In genomic region chr11:29885160-29885559, GRCm38 (mm10) we compare ENCODE assay signal across 8 mouse cellular contexts. TPM values are rescaled to one million over a fixed set of nuclear protein-coding genes. Genes with fewer than 3 reads are reported as not detected.
DNase-seq lines count a peak whose midpoint lies in the region; ATAC-seq and TF ChIP-seq lines count a peak whose summit lies in the region.

No protein-coding gene starts in this region.

- no peak overlapping the region for H3K9ac ChIP-seq in intestine, embryonic 16.5 days (ENCODE audit: low read depth, low read length)

- no peak overlapping the region for H3K4me3 ChIP-seq in intestine, embryonic 16.5 days (ENCODE audit: low read length)
- H3K4me3 ChIP-seq in midbrain, embryonic 10.5 days, result no peak overlapping the region
- H3K4me3 ChIP-seq in spleen, adult 2 months (ENCODE audit: extremely low read depth, insufficient read depth, insufficient read length), result no peak overlapping the region

- TF ChIP-seq POLR2A in spleen, adult 2 months (IDR thresholded peaks at IDR 0.05; ENCODE audit: low read depth, low read length), result no peak

- peak; percentile 53 for ATAC-seq in intestine, embryonic 16.5 days

- 3% methylated on average over 1 of the region's 1 CpGs for WGBS in intestine, embryonic 16.5 days
- WGBS in midbrain, embryonic 10.5 days, result 12% methylated on average over 1 of the region's 1 CpGs
- WGBS in spleen, adult 2 months, result 2% methylated on average over 1 of the region's 1 CpGs

- H3K9me3 ChIP-seq in intestine, embryonic 16.5 days (ENCODE audit: control insufficient read depth, low read length), result no peaks in the 10 kb centered on the region
- no peaks in the 10 kb centered on the region for H3K9me3 ChIP-seq in midbrain, embryonic 10.5 days (replicated peaks)

- no peak overlapping the region for H3K27ac ChIP-seq in intestine, embryonic 16.5 days (ENCODE audit: low read length)
- no peak overlapping the region for H3K27ac ChIP-seq in midbrain, embryonic 10.5 days (replicated peaks)
- H3K27ac ChIP-seq in spleen, adult 2 months (ENCODE audit: insufficient read depth, low read length), result no peak overlapping the region

- H3K4me1 ChIP-seq in intestine, embryonic 16.5 days (ENCODE audit: control insufficient read depth, insufficient read depth, low read length), result no peaks in the 10 kb centered on the region
- H3K4me1 ChIP-seq in midbrain, embryonic 10.5 days, result peaks cover 6% of the 10 kb centered on the region; the same call in 1 of the 2 replicates
- no peaks in the 10 kb centered on the region for H3K4me1 ChIP-seq in spleen, adult 2 months (ENCODE audit: control insufficient read depth, insufficient read depth, insufficient read length)

- peak; percentile 19 for DNase-seq in ovary, postnatal 36 days (ENCODE audit: low spot score)
- no peak for DNase-seq in ovary, postnatal 10 days (ENCODE audit: low spot score)
- peak; percentile 70 for DNase-seq in cerebellum, adult 9-10 months
- DNase-seq in frontal cortex, adult 2 months (ENCODE audit: extremely low spot score in 1 of 2, low spot score in 1 of 2), result peak; percentile 61 to 89
- peak; percentile 56 to 78 for DNase-seq in left cerebral cortex, postnatal 10 days (ENCODE audit: extremely low spot score in 1 of 2, low spot score in 2 of 2)
- peak; percentile 38 for DNase-seq in midbrain, embryonic 10.5 days (ENCODE audit: low spot score)
- DNase-seq in spleen, adult 2 months (ENCODE audit: low read depth in 1 of 2, low spot score in 2 of 2), result peak; percentile 19 to 50

- H3K4me2 ChIP-seq in intestine, embryonic 16.5 days (ENCODE audit: low read depth, low read length), result no peak overlapping the region

- peak; percentile 37; the same call in 1 of the 2 replicates for TF ChIP-seq CTCF in spleen, adult 2 months (IDR thresholded peaks at IDR 0.05; ENCODE audit: extremely low read depth, insufficient read depth, insufficient read length, insufficient replicate concordance)

- H3K27me3 ChIP-seq in intestine, embryonic 16.5 days (replicated peaks; ENCODE audit: control insufficient read depth, insufficient read depth, low read length), result no peaks in the 10 kb centered on the region
- H3K27me3 ChIP-seq in midbrain, embryonic 10.5 days (ENCODE audit: low read depth, poor library complexity, severe bottlenecking), result peaks cover 19% of the 10 kb centered on the region; the same call in 1 of the 2 replicates
- no peaks in the 10 kb centered on the region for H3K27me3 ChIP-seq in spleen, adult 2 months (ENCODE audit: control insufficient read depth, insufficient read depth, low read length)

- intact Hi-C loops in left cerebral cortex, postnatal 10 days (cut with DNase I), result loop anchor here (10.0 kb wide), 1 partner anchor 340 kb away; the partner anchor contains the start of genes Clhc1 and Rps27a

- no peaks in the 10 kb centered on the region for H3K36me3 ChIP-seq in intestine, embryonic 16.5 days (ENCODE audit: control insufficient read depth, insufficient read depth, low read length)
- H3K36me3 ChIP-seq in midbrain, embryonic 10.5 days, result no peaks in the 10 kb centered on the region
- no peaks in the 10 kb centered on the region for H3K36me3 ChIP-seq in spleen, adult 2 months (ENCODE audit: control insufficient read depth, insufficient read depth, low read length)

RNA-seq across cellular contexts. Expression of gene 4931440F15Rik, which starts 59.7 kb away (rescaled TPM):
- polyA plus RNA-seq in frontal cortex, adult 2 months (2012; rRNA removed), result 0.88 and 1.2 TPM in 2 replicates
- polyA plus RNA-seq in intestine, embryonic 16.5 days (2015; fragmentation: Nextera tagmentation; extraction: Ambion mirVana), result 0.09 and 0.12 TPM in 2 replicates
- total RNA-seq in left cerebral cortex, postnatal 10 days (2021), result 1 to 10 TPM; 2.3 to 2.8 TPM
- polyA plus RNA-seq in midbrain, embryonic 10.5 days (2016; fragmentation: Nextera tagmentation; extraction: Ambion mirVana), result 0.09 and 0.12 TPM in 2 replicates
- polyA plus RNA-seq in spleen, adult 2 months (2012; rRNA removed), result 0.29 and 0.42 TPM in 2 replicates
